Mouse (Mus musculus): ENCODE results near the gene Mastl. TPM values are rescaled to one million over a fixed set of nuclear protein-coding genes. Genes with fewer than 3 reads are reported as not detected.

Mastl gene
- polyA plus RNA-seq (2012; rRNA removed), result 0.01 TPM in 1 of 2 replicates, not detected in the other

DNA sequence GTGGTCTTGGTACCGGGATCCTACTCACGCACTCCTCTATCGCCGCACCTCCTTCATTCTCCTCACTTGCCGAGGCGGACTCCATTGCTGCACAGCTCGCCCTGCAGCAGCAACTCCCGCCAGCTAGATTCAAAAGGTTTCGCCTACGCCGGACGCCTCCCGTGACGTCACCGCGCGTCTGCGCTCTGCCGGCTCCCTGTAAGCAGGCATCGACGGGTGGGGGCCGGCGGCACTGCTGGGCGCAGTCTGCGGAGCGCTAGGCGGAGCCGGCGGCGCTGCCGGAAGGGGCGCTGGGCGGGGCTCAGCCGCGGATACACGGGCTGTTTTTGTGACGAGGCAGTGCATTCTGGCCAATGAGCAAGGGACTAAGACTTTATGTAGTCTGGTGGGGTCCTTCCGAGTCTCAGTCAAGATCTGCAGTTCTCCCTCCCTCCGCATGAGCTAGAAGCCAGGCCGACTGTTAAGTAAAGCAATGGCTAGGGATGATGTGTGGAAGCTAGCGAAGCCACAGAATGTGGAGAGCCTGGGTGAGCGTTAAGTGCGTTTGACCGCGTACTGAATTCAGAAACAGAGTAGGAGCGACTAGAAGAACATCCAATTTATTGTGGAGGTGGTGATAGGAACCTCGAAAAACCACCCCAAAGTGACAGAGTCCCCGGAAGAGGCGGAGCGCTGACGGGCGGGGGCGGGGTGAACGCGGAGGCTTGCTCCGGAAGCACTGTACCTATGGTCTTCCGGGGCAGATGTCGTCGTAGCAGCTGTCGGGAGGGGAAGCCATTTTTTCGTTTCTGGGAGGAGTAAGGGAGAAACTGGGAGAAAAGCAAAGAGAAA, at the start of gene Mastl, which contains the start of gene Yme1l1:
Gene Mastl (minus strand): TSS at position 248 of the 831 bp plus-strand sequence.
Gene Yme1l1 (plus strand): TSS at position 593 of the 831 bp plus-strand sequence.

DNA sequence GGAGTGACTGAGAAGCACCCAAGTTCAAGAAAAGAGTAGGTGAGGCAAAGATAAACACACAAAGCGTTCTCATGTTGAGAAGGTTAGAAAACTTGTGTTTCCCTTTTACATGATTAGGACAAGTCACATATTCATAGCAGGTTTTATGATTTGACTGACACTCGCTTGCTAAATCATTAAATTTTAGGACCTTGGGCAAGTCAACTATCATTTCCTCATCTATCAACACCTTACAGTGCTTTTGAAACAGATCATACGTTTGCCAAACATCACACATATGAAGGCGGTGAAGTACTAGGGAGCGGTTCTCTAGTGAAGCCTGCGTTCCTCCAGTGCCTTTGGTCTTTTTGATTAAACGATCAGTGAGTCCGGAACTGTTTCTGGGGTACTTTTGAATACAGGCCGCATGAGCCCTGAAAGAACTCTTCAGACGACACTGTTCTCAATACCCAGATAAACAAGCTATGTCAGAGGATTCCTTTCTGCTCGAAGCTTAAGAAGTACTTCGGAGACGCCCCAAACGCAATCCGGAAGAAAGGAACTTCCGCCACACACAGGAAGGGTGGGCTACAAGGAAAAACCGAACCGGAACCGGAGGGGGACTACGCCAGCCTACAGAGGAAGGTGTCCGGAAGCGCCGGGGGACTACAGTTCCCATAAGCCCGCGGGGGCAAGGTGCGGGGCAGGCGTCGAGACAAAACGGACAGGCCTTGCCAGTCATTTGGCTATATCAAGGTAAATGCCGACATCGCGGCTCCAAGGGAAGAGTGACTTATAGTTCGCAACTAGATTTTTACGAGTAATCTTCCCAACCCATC, 88.1 kb downstream of the Mastl start, which contains the start of gene Acbd5:
Gene Acbd5 (plus strand): TSS at position 616 of the 818 bp plus-strand sequence.

Other genes starting within 250 kb of the Mastl start
- gene Abi1, start 115.8 kb downstream of the Mastl start, polyA plus RNA-seq (2012; rRNA removed), result 39.0 and 51.1 TPM in 2 replicates
- 2.7 and 4.4 TPM in 2 replicates for gene Acbd5, start 87.9 kb downstream of the Mastl start, polyA plus RNA-seq (2012; rRNA removed)
- 0.24 and 0.52 TPM in 2 replicates for gene Yme1l1, start 345 bp upstream of the Mastl start, polyA plus RNA-seq (2012; rRNA removed)
- not detected in 2 replicates for gene 4931423N10Rik, start 51.5 kb upstream of the Mastl start, polyA plus RNA-seq (2012; rRNA removed)
- not detected in 2 replicates for gene Nxph2, start 165.2 kb upstream of the Mastl start, polyA plus RNA-seq (2012; rRNA removed)

Measured in stomach, adult 2 months (tissue).